Mouse (Mus musculus) left cerebral cortex, postnatal 36 days (tissue): ENCODE data around the gene Wars2. TPM values are rescaled to one million over a fixed set of nuclear protein-coding genes. Genes with fewer than 3 reads are reported as not detected.

Experiments used
- DNase-seq, 2 experiments: peaks; one replicate each; pipeline ENCODE4 v3.0.0; 2021 to 2022; ENCODE audit warnings: low spot score in 2 of 2, mixed read lengths in 1 of 2
- intact Hi-C: fragments of 180-260 bp; cut with DNase I; formaldehyde crosslinking; loops from one replicate; pipeline ENCODE4 v1.15.1; 2025
- microRNA-seq: library from miRNA; unstranded; fragments of <30 nt; microRNA quantifications from one replicate; pipeline ENCODE4 v1.2.0, GENCODE M21; 2022
- total RNA-seq, 2 experiments: library from RNA; stranded (reverse); gene quantifications; 2 replicates each; pipeline ENCODE4 v1.2.3; 2021

Wars2 gene
- total RNA-seq, 2 experiments from 2014 or later: 6.4 to 8.6 TPM

- no peak for DNase-seq
- intact Hi-C loops: loop anchor here (2.0 kb wide), 1 partner anchor 21 kb away; no protein-coding TSS in a partner anchor
These were observed 117.0 kb downstream of the Wars2 start for GRCm38 (mm10) chr3:99257586-99258577.

- no peak for DNase-seq
- intact Hi-C loops: no loop called here
These were observed 118.9 kb downstream of the Wars2 start for GRCm38 (mm10) chr3:99259741-99260270.

GRCm38 (mm10) chr3:99260395-99260794, 119.5 kb downstream of the Wars2 start:
- no peak for DNase-seq
- intact Hi-C loops: no loop called here

GRCm38 (mm10) chr3:99261371-99261791, 120.5 kb downstream of the Wars2 start:
- DNase-seq: no peak
- intact Hi-C loops: no loop called here

GRCm38 (mm10) chr3:99261986-99262385, 121.1 kb downstream of the Wars2 start:
- DNase-seq: no peak
- intact Hi-C loops: no loop called here

- intact Hi-C loops: no loop called here
- DNase-seq: no peak
These were observed 122.6 kb downstream of the Wars2 start for GRCm38 (mm10) chr3:99263471-99263903.

- intact Hi-C loops: no loop called here
These were observed 123.8 kb downstream of the Wars2 start for GRCm38 (mm10) chr3:99264695-99265094.

GRCm38 (mm10) chr3:99266752-99267303, 126.0 kb downstream of the Wars2 start:
- DNase-seq: no peak
- intact Hi-C loops: no loop called here

More at GRCm38 (mm10) chr3:99264695-99265094, 123.8 kb downstream of the Wars2 start:
- DNase-seq: no peak

GRCm38 (mm10) chr3:99277973-99278580, 137.2 kb downstream of the Wars2 start:
- intact Hi-C loops: no loop called here
- no peak for DNase-seq

- intact Hi-C loops: no loop called here
- DNase-seq: no peak
These were observed 138.8 kb downstream of the Wars2 start for GRCm38 (mm10) chr3:99279718-99280117.

- intact Hi-C loops: no loop called here
- no peak for DNase-seq
These were observed 140.6 kb downstream of the Wars2 start for GRCm38 (mm10) chr3:99281453-99281852.

GRCm38 (mm10) chr3:99288302-99288701, 147.4 kb downstream of the Wars2 start:
- no peak for DNase-seq
- intact Hi-C loops: no loop called here

Small RNA genes lying within 50 kb of the gene (microRNA-seq; reads per million reads assigned to microRNA genes)
- gene Mir6481: not detected

Other genes starting within 250 kb of the Wars2 start
- gene Hao2, start 247.8 kb upstream of the Wars2 start, total RNA-seq: not detected
- 1 to 10 TPM in 1 of 2 experiments, under 1 TPM in 1; 0.84 to 1.1 TPM for gene Tbx15, start 99.3 kb downstream of the Wars2 start, total RNA-seq